Mouse (Mus musculus) heart, postnatal 0 days (tissue): ENCODE measurements around the gene Fscn3. TPM values are rescaled to one million over a fixed set of nuclear protein-coding genes. Genes with fewer than 3 reads are reported as not detected.

Experiments used
- ATAC-seq: fragments of 200-750 bp; cut with Nextera tagmentation; 2 replicates; pipeline ENCODE4 v1.8.0; 2017; ENCODE audit warnings: low read depth, moderate number of reproducible peaks, moderate library complexity; ENCODE audit not compliant: insufficient read depth
- DNase-seq: peaks from one replicate; pipeline ENCODE4 v3.0.0-alpha.2; 2016; ENCODE audit warnings: low spot score
- H3K27ac ChIP-seq: fragments of 300-500 bp; sonication (generic); 2 replicates; pipeline ENCODE4 v1.5.1; 2014; ENCODE audit warnings: low read depth, mild to moderate bottlenecking
- H3K27me3 ChIP-seq: fragments of 300-500 bp; sonication (generic); 2 replicates; pipeline ENCODE4 v1.6.1; 2014; ENCODE audit warnings: low read length, mixed read lengths; ENCODE audit not compliant: control insufficient read depth, insufficient read depth
- H3K36me3 ChIP-seq: fragments of 300-500 bp; sonication (generic); replicated peaks from 2 replicates; pipeline ENCODE4 v1.6.1; 2014; ENCODE audit warnings: low read length, mixed read lengths; ENCODE audit not compliant: control insufficient read depth, insufficient read depth
- H3K4me1 ChIP-seq: fragments of 300-500 bp; sonication (generic); 2 replicates; pipeline ENCODE4 v1.6.1; 2014; ENCODE audit warnings: antibody characterized with exemption; ENCODE audit not compliant: control insufficient read depth, insufficient read depth
- H3K4me2 ChIP-seq: fragments of 300-500 bp; sonication (generic); 2 replicates; pipeline ENCODE4 v1.6.1; 2014; ENCODE audit warnings: low read depth, mild to moderate bottlenecking, low read length, moderate library complexity
- H3K4me3 ChIP-seq: fragments of 300-500 bp; sonication (generic); 2 replicates; pipeline ENCODE4 v1.5.1; 2014; ENCODE audit warnings: low read depth, low read length
- H3K9ac ChIP-seq: fragments of 300-500 bp; sonication (generic); replicated peaks from 2 replicates; pipeline ENCODE4 v1.6.1; 2014; ENCODE audit warnings: low read depth, low read length, mixed read lengths
- H3K9me3 ChIP-seq: fragments of 300-500 bp; sonication (generic); replicated peaks from 2 replicates; pipeline ENCODE4 v1.6.1; 2016; ENCODE audit warnings: low read length; ENCODE audit not compliant: control insufficient read depth
- CTCF ChIP-seq: IDR thresholded peaks from 2 replicates; pipeline ENCODE4 v1.5.1; 2016; ENCODE audit warnings: antibody characterized with exemption, control low read depth, low read depth
- EP300 ChIP-seq: IDR thresholded peaks from 2 replicates; pipeline ENCODE4 v1.6.1; 2016; ENCODE audit warnings: antibody characterized with exemption, low read depth
- WGBS: fragments of 180-500 bp; shearing (Covaris S2); extraction: QIAGEN DNeasy Blood & Tissue Kit; methylation state at CpG from one replicate; pipeline ENCODE4 v1.1.7; 2014; 5-methylcytosine and 5-hydroxymethylcytosine counted together
- polyA plus RNA-seq: library from polyadenylated mRNA; unstranded; fragments of >200 nt; fragmentation: Nextera tagmentation; extraction: Ambion mirVana; gene quantifications from 2 replicates; pipeline ENCODE4 v1.2.1, GENCODE M21; 2015
- total RNA-seq: library from RNA; depleted of rRNA; stranded (reverse); fragments of >200 nt; gene quantifications from 2 replicates; pipeline ENCODE4 v1.2.3, GENCODE M21; 2014; ENCODE audit warnings: low replicate concordance

Fscn3 gene
- total and polyA plus RNA-seq, 2 experiments from 2014 or later = not detected

GRCm38 (mm10) chr6:28396853-28397457 is 30.6 kb upstream of the Fscn3 start:
- Histone ChIP-seq H3K27ac (no peak overlapping the region), H3K27me3 (peaks cover 30% of the 10 kb centered on the region), H3K4me2 (peak overlapping the region; percentile 76), H3K9me3 (0 out of 2 replicates have a peak, but pooled peaks cover 6% of the 10 kb centered on the region), H3K9ac (no peak overlapping the region), H3K4me1 (no peaks in the 10 kb centered on the region), H3K4me3 (peak overlapping the region; percentile 44), H3K36me3 (no peaks in the 10 kb centered on the region)
- WGBS = 7% methylated on average over 19 of the region's 19 CpGs
- ATAC-seq = no peak
- no peak for DNase-seq
- TF ChIP-seq CTCF (no peak), EP300 (no peak)

GRCm38 (mm10) chr6:28397681-28398203 is 29.8 kb upstream of the Fscn3 start, which contains the start of gene Zfp800:
Gene Zfp800 (minus strand): TSS chr6:28398005.
- peak within 1 kb of the TSS; percentile 76 for H3K4me2 ChIP-seq
- H3K4me3 ChIP-seq = peak within 1 kb of the TSS; percentile 44
- WGBS = 2% methylated on average over 33 of the region's 33 CpGs
- no peaks in the 10 kb centered on the region for H3K36me3 ChIP-seq
- no peak within 1 kb of the TSS for H3K9ac ChIP-seq
- H3K9me3 ChIP-seq = 0 out of 2 replicates have a peak, but pooled peaks cover 6% of the 10 kb centered on the region
- H3K4me1 ChIP-seq = no peaks in the 10 kb centered on the region
- DNase-seq (no peak), ATAC-seq (no peak)
- no peak within 1 kb of the TSS for H3K27ac ChIP-seq
- no peak for TF ChIP-seq CTCF
- TF ChIP-seq EP300 = no peak
- peaks cover 30% of the 10 kb centered on the region for H3K27me3 ChIP-seq

GRCm38 (mm10) chr6:28398726-28399125 is 28.9 kb upstream of the Fscn3 start:
- H3K9ac ChIP-seq = no peak overlapping the region
- H3K36me3 ChIP-seq = no peaks in the 10 kb centered on the region
- no peaks in the 10 kb centered on the region for H3K4me1 ChIP-seq
- peaks cover 30% of the 10 kb centered on the region for H3K27me3 ChIP-seq
- no peak overlapping the region for H3K4me3 ChIP-seq
- DNase-seq = no peak
- TF ChIP-seq EP300 = no peak
- no peak for TF ChIP-seq CTCF
- H3K27ac ChIP-seq = no peak overlapping the region
- H3K9me3 ChIP-seq = 0 out of 2 replicates have a peak, but pooled peaks cover 6% of the 10 kb centered on the region
- 86% methylated on average over 3 of the region's 3 CpGs for WGBS
- ATAC-seq = no peak
- H3K4me2 ChIP-seq = no peak overlapping the region

GRCm38 (mm10) chr6:28399791-28400190 is 27.8 kb upstream of the Fscn3 start:
- Histone ChIP-seq H3K36me3 (no peaks in the 10 kb centered on the region), H3K27me3 (peaks cover 30% of the 10 kb centered on the region), H3K9me3 (peaks cover 14% of the 10 kb centered on the region; the same call in 1 of the 2 replicates), H3K4me2 (no peak overlapping the region), H3K4me3 (no peak overlapping the region), H3K27ac (no peak overlapping the region), H3K4me1 (no peaks in the 10 kb centered on the region), H3K9ac (no peak overlapping the region)
- DNase-seq = no peak
- 86% methylated on average over 4 of the region's 4 CpGs for WGBS
- ATAC-seq = no peak
- no peak for TF ChIP-seq CTCF
- TF ChIP-seq EP300 = no peak

GRCm38 (mm10) chr6:28410053-28410452 is 17.5 kb upstream of the Fscn3 start:
- H3K9me3 ChIP-seq = no peaks in the 10 kb centered on the region
- no peak for TF ChIP-seq CTCF
- TF ChIP-seq EP300 = no peak
- WGBS = 59% methylated on average over 9 of the region's 9 CpGs
- no peak overlapping the region for H3K27ac ChIP-seq
- ATAC-seq (peak; percentile 58), DNase-seq (peak; percentile 50)
- no peaks in the 10 kb centered on the region for H3K4me1 ChIP-seq
- H3K9ac ChIP-seq = no peak overlapping the region
- peaks cover under 1% of the 10 kb centered on the region for H3K36me3 ChIP-seq
- no peaks in the 10 kb centered on the region for H3K27me3 ChIP-seq
- H3K4me2 ChIP-seq = no peak overlapping the region
- no peak overlapping the region for H3K4me3 ChIP-seq
